Mouse (Mus musculus) forebrain, embryonic 13.5 days (tissue): ENCODE data around the gene Gm20388. TPM values are rescaled to one million over a fixed set of nuclear protein-coding genes. Genes with fewer than 3 reads are reported as not detected.

Source experiments
- ATAC-seq: fragments of 200-750 bp; cut with Nextera tagmentation; 2 replicates; pipeline ENCODE4 v1.8.0; 2017
- H3K27ac ChIP-seq: fragments of 300-500 bp; sonication (generic); 2 replicates; pipeline ENCODE4 v1.5.1; 2015; ENCODE audit warnings: inconsistent platforms, mild to moderate bottlenecking, moderate library complexity
- H3K27me3 ChIP-seq: fragments of 300-500 bp; sonication (generic); 2 replicates; pipeline ENCODE4 v1.6.1; 2015; ENCODE audit warnings: mild to moderate bottlenecking, inconsistent platforms
- H3K36me3 ChIP-seq: fragments of 300-500 bp; sonication (generic); 2 replicates; pipeline ENCODE4 v1.6.1; 2015; ENCODE audit warnings: mild to moderate bottlenecking, inconsistent platforms; ENCODE audit not compliant: poor library complexity, severe bottlenecking
- H3K4me1 ChIP-seq: fragments of 300-500 bp; sonication (generic); 2 replicates; pipeline ENCODE4 v1.6.1; 2015; ENCODE audit warnings: inconsistent platforms
- H3K4me2 ChIP-seq: fragments of 300-500 bp; sonication (generic); 2 replicates; pipeline ENCODE4 v1.6.1; 2015; ENCODE audit warnings: inconsistent platforms, mild to moderate bottlenecking, moderate library complexity
- H3K4me3 ChIP-seq: fragments of 300-500 bp; sonication (generic); 2 replicates; pipeline ENCODE4 v1.5.1; 2015; ENCODE audit warnings: mild to moderate bottlenecking, inconsistent platforms
- H3K9ac ChIP-seq: fragments of 300-500 bp; sonication (generic); 2 replicates; pipeline ENCODE4 v1.6.1; 2015; ENCODE audit warnings: mild to moderate bottlenecking, inconsistent platforms
- H3K9me3 ChIP-seq: fragments of 300-500 bp; sonication (generic); replicated peaks from 2 replicates; pipeline ENCODE4 v1.6.1; 2016; ENCODE audit warnings: inconsistent platforms
- WGBS: fragments of 180-500 bp; shearing (Covaris S2); methylation state at CpG from one replicate; pipeline ENCODE4 v1.1.7; 2015; 5-methylcytosine and 5-hydroxymethylcytosine counted together
- polyA plus RNA-seq: library from polyadenylated mRNA; unstranded; fragments of >200 nt; fragmentation: Nextera tagmentation; extraction: Ambion mirVana; gene quantifications from 2 replicates; pipeline ENCODE4 v1.2.1, GENCODE M21; 2015

Gm20388 gene
- polyA plus RNA-seq, 1 experiment from 2014 or later = 5.6 TPM

DNA sequence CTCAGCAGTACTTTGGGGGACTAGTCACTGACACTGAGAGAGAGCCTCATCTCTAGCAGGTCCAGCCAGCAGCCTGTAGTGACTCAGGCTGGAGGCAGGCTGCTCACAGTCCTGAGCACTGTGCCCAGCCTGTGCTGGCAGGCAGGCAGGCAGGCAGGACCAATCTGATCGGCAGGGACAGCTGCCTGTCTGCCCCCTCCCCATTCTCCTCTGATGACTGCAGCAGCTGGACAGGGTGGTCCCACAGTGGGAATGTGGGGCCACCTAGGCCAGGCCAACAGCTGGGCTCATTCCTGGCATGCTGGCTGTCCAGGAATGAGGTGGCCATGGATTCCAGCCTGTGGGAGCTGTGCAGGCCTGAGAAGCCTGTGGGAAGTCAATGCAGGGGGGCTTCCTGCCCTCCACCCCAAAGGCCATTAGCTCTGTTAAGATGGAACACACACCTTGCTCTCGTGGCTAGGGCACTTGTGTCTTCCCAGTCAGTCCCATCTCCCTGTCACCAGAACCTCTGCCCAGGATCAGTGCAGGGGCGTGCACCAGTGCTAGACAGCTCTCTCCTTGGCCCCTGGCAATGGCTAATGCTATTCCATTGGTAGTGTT, 2940.1 kb downstream of the Gm20388 start:
- no peaks in the 10 kb centered on the region for H3K9me3 ChIP-seq
- H3K9ac ChIP-seq = no peak overlapping the region
- no peaks in the 10 kb centered on the region for H3K36me3 ChIP-seq
- H3K4me3 ChIP-seq = no peak overlapping the region
- H3K4me1 ChIP-seq = peaks cover 13% of the 10 kb centered on the region
- WGBS = 76% methylated on average over 3 of the region's 3 CpGs
- no peak overlapping the region for H3K4me2 ChIP-seq
- ATAC-seq = no peak
- H3K27ac ChIP-seq = no peak overlapping the region
- no peaks in the 10 kb centered on the region for H3K27me3 ChIP-seq

DNA sequence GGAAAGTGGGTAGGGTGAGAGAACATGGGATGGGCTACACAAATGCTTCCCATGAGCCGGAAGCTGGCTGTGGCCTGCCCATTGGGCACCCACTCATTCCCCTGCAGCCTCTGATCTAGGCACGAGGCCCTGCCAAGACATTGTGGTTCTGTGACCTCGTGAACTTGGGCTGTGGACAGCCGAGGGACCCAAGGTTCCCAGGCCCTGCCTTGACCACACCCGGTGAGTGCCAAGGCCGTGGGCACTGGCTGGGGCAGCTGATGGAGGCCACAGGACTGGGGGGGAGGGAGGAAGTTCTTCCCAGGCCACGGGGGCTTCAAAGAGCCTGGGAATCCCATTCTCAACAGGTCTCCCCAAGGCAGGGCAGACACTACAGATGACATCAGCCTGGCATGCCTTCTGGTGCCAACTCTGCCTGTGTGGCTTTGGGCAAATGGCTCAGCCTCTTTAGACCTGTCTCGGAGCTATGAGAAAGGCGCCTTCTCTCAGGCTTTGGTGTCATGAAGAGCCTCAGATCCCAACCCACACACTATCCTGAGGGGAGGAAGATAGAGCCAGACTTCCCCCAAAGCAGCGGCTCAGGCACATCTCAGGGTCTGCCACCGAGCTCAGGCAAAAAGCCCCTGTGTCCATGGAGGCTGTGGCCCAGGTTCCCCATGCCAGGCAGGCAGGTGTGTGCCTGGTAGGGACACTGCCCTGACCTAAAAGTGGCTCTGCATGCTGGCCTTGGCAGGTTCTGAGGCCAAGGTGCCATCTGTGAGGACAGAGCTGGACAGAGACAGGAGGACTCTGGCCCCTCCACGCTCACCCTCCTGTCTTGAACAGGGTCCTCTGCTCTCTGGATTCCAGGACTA, 2941.3 kb downstream of the Gm20388 start:
- H3K9me3 ChIP-seq = no peaks in the 10 kb centered on the region
- no peak overlapping the region for H3K4me2 ChIP-seq
- no peak overlapping the region for H3K9ac ChIP-seq
- H3K27me3 ChIP-seq = peaks cover 1% of the 10 kb centered on the region; the same call in 1 of the 2 replicates
- H3K36me3 ChIP-seq = no peaks in the 10 kb centered on the region
- H3K4me1 ChIP-seq = peaks cover 13% of the 10 kb centered on the region
- ATAC-seq = no peak
- no peak overlapping the region for H3K4me3 ChIP-seq
- no peak overlapping the region for H3K27ac ChIP-seq
- WGBS = 81% methylated on average over 12 of the region's 12 CpGs

DNA sequence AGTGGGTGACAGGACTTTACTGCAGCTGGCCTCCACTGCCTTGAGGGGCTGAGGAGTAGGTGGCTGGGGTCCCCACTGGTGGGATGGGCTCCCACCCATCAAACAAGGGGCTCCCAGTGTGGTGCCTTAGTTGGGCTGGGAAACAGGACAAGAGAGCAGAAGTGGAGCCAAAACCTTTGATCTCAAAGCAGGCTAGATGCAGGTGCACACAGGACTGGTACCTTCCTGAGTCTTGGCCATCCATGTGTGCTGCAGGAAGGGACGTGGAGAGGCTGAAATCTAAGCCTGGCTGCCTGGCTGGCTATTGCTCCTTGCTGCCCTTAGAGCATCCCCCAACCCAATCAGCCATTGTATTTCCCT, 2941.9 kb downstream of the Gm20388 start:
- Histone ChIP-seq H3K4me2 (no peak overlapping the region), H3K4me1 (peaks cover 13% of the 10 kb centered on the region), H3K9ac (no peak overlapping the region), H3K4me3 (no peak overlapping the region), H3K27ac (no peak overlapping the region), H3K27me3 (peaks cover 4% of the 10 kb centered on the region; the same call in 1 of the 2 replicates), H3K36me3 (no peaks in the 10 kb centered on the region), H3K9me3 (no peaks in the 10 kb centered on the region)
- WGBS = 80% methylated on average over 1 of the region's 1 CpGs
- no peak for ATAC-seq

DNA sequence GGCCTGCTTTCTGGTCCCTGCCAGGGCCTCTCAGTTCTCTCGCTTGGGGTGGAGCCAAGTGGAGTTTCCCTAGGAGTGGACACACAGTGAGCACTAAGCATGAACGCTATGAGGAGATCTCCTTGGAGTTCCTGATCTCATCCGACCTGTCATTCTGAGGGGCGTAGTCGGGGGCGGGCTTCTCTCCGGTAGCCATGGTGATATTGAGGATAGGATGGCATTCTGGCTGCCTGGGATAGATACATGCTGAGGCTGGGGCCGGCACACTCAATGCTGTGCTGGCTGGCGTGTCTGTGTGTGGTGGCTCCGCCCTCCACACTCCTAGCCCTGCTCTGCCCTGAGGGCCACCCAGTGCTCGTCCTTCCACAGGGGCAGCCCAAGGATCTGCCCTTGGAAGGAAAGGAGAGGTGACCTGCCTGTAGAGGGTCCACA, 2942.7 kb downstream of the Gm20388 start:
- no peak overlapping the region for H3K4me3 ChIP-seq
- no peaks in the 10 kb centered on the region for H3K36me3 ChIP-seq
- 14% methylated on average over 11 of the region's 11 CpGs for WGBS
- no peak overlapping the region for H3K9ac ChIP-seq
- H3K27ac ChIP-seq = no peak overlapping the region
- H3K9me3 ChIP-seq = no peaks in the 10 kb centered on the region
- 0 out of 2 replicates have a peak overlapping the region, but pooled peaks have one; percentile 4 for H3K4me2 ChIP-seq
- H3K4me1 ChIP-seq = peaks cover 11% of the 10 kb centered on the region
- ATAC-seq = peak; percentile 67; the same call in 1 of the 2 replicates
- peaks cover 4% of the 10 kb centered on the region; the same call in 1 of the 2 replicates for H3K27me3 ChIP-seq

DNA sequence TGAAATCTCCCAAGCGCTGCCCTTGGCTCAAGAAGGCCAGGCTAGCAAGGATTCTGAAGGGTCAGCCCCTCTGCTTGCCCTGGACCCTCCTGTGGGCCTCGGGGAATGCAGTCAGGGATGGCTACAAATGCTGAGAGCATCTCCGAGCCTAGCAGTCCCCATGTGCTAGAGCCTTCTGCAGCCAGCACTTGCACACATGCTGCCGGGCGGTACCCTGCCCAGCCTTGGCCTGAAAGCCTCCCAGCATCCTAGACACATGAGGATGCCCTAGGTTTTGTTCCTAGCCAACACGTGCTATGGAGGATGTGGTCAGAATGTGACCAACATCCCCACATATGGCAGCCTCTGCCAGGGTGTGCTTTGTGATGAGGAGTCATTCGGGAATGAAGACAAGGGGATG, 2943.7 kb downstream of the Gm20388 start:
- 84% methylated on average over 7 of the region's 7 CpGs for WGBS
- no peaks in the 10 kb centered on the region for H3K9me3 ChIP-seq
- H3K4me2 ChIP-seq = no peak overlapping the region
- no peak for ATAC-seq
- H3K4me1 ChIP-seq = peaks cover 10% of the 10 kb centered on the region
- H3K27ac ChIP-seq = no peak overlapping the region
- H3K36me3 ChIP-seq = no peaks in the 10 kb centered on the region
- no peak overlapping the region for H3K9ac ChIP-seq
- peaks cover 4% of the 10 kb centered on the region; the same call in 1 of the 2 replicates for H3K27me3 ChIP-seq
- no peak overlapping the region for H3K4me3 ChIP-seq

DNA sequence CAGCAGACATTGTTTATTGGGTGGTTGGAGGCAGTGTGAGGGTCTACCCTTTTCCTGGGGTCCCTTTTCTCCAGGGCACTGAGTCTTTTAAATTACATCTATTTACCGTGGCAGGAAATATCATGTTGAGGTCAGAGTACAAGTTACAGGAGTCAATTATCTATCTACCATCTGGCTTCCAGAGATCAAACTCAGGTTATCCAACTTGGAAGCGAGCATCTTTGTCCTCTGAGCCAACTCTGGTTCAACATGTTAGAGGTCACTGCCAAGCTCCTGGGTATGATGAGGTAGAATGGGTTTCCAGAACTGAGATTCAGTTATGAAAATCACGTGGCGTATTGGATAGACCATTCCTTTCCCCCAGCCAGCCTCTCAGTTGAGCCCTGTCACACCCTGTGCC, 2944.5 kb downstream of the Gm20388 start:
- Histone ChIP-seq H3K4me1 (peaks cover 10% of the 10 kb centered on the region), H3K4me3 (no peak overlapping the region), H3K36me3 (no peaks in the 10 kb centered on the region), H3K4me2 (no peak overlapping the region), H3K27ac (no peak overlapping the region), H3K9ac (no peak overlapping the region), H3K9me3 (no peaks in the 10 kb centered on the region), H3K27me3 (peaks cover 4% of the 10 kb centered on the region; the same call in 1 of the 2 replicates)
- no peak for ATAC-seq
- WGBS = 84% methylated on average over 4 of the region's 4 CpGs

DNA sequence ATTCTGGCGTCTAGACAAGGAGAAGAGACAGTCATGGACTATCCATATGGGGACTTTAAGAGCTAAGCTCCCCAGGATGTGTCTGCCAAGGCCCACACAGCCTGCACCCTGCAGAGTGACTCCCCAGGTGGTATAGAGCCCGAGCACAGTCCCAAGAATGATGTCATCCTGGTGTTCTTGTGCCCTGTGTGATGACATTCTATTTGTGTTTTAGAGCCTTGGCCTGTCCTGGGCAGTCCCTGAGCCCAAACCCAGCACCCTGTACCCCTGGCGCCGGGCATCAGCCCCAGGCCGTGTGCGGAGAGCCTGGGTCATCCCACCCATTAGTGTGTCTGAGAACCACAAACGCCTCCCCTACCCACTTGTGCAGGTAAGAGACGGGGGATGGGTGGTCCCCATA, 2945.6 kb downstream of the Gm20388 start:
- Histone ChIP-seq H3K27ac (no peak overlapping the region), H3K36me3 (no peaks in the 10 kb centered on the region), H3K4me3 (no peak overlapping the region), H3K9ac (no peak overlapping the region), H3K4me1 (peaks cover 10% of the 10 kb centered on the region), H3K9me3 (no peaks in the 10 kb centered on the region), H3K4me2 (no peak overlapping the region), H3K27me3 (peaks cover 4% of the 10 kb centered on the region; the same call in 1 of the 2 replicates)
- WGBS = 77% methylated on average over 8 of the region's 8 CpGs
- ATAC-seq = no peak

DNA sequence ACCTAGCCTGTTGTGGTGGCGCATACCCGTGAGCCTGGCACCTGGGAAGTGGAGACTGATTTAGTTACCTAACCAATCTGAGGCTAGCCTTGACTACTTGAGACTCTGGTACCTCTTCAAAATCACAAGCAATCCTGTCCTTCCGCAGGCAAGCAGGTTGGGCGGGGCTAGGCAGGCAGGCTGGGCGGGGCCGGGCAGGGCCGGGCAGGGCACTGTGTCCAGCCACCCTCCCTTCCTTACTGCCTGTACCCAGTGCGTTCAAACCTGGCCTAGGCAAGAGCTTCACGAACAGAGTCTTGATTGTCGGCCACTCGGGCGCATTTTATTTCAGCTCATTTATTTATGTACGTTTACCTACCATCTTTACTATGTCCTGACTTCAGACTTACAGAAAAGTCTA, 2949.2 kb downstream of the Gm20388 start:
- Histone ChIP-seq H3K27me3 (peaks cover 4% of the 10 kb centered on the region; the same call in 1 of the 2 replicates), H3K9me3 (no peaks in the 10 kb centered on the region; the same call in 1 of the 2 replicates), H3K4me1 (no peaks in the 10 kb centered on the region), H3K36me3 (no peaks in the 10 kb centered on the region), H3K4me2 (no peak overlapping the region), H3K4me3 (no peak overlapping the region), H3K27ac (no peak overlapping the region), H3K9ac (no peak overlapping the region)
- ATAC-seq = no peak
- WGBS = 60% methylated on average over 13 of the region's 13 CpGs

DNA sequence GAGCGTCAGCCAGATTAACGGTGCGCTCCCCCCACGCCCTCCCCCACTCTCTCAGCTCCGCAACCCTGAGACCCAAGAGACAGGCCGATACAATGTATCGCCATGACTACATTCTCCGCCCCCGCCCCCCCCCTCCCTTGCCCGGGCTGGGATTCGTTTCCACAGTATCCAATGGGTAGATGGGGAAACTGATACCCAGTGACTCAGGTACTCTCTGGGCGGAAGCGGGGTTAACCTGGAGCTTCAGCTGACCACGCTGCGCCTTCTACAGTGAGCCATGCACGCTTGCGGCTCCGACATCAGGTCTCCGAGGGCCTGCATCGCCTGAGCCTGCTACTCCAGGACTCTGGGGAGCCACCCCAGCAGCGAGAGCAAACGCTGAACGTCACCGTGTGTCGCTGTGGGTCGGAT, 2954.1 kb downstream of the Gm20388 start:
- Histone ChIP-seq H3K27ac (no peak overlapping the region), H3K36me3 (no peaks in the 10 kb centered on the region), H3K9me3 (peaks cover 10% of the 10 kb centered on the region), H3K4me1 (no peaks in the 10 kb centered on the region), H3K4me3 (peak overlapping the region; percentile 23), H3K27me3 (peaks cover 8% of the 10 kb centered on the region; the same call in 1 of the 2 replicates), H3K9ac (no peak overlapping the region), H3K4me2 (peak overlapping the region; percentile 47)
- ATAC-seq = 0 out of 2 replicates have a peak, but pooled peaks have one; percentile 36
- WGBS = 59% methylated on average over 26 of the region's 26 CpGs

DNA sequence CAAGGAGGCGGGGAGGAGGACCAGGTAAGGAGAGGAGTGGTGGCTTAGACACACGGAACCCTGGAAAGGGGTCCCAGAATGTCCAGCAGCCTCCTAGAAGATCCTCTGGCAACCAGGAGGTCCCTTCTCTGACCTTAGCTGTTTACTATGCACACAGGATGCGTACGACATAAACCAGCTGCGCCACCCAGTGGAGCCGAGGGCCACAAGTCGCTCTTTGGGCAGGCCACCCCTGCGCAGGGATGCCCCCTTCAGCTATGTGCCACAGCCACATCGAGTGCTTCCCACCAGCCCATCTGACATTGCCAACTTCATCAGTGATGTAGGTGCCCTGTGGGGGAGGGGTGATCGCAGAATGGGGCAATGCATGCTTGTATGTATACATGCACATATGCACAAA, 2954.8 kb downstream of the Gm20388 start:
- Histone ChIP-seq H3K27ac (no peak overlapping the region), H3K4me2 (peak overlapping the region; percentile 47), H3K9me3 (peaks cover 10% of the 10 kb centered on the region), H3K9ac (no peak overlapping the region), H3K4me3 (peak overlapping the region; percentile 23), H3K27me3 (peaks cover 14% of the 10 kb centered on the region), H3K4me1 (no peaks in the 10 kb centered on the region), H3K36me3 (no peaks in the 10 kb centered on the region)
- WGBS = 61% methylated on average over 10 of the region's 10 CpGs
- no peak for ATAC-seq

DNA sequence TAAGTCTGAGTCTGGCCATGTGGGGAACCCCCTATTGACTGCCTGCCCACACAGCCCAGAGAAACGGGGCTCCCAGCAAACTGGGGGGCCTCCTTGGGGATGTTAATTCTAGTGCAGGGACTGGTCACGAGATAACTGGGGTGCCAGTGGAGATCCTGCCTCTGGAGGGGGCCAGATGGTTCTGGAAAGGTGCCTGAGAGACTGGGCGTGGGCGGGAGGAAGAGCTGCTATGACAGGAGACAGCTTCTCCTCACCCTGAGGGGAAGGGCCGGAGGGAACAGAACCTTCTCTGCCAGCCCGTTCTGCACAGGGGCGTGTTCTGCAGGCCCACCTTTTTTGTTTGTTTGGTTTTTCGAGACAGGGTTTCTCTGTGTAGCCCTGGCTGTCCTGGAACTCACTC, 2955.6 kb downstream of the Gm20388 start:
- WGBS = 86% methylated on average over 8 of the region's 8 CpGs
- Histone ChIP-seq H3K4me1 (no peaks in the 10 kb centered on the region), H3K9me3 (peaks cover 10% of the 10 kb centered on the region), H3K4me3 (no peak overlapping the region), H3K36me3 (no peaks in the 10 kb centered on the region), H3K9ac (no peak overlapping the region), H3K27ac (no peak overlapping the region), H3K27me3 (peaks cover 17% of the 10 kb centered on the region), H3K4me2 (no peak overlapping the region)
- no peak for ATAC-seq

DNA sequence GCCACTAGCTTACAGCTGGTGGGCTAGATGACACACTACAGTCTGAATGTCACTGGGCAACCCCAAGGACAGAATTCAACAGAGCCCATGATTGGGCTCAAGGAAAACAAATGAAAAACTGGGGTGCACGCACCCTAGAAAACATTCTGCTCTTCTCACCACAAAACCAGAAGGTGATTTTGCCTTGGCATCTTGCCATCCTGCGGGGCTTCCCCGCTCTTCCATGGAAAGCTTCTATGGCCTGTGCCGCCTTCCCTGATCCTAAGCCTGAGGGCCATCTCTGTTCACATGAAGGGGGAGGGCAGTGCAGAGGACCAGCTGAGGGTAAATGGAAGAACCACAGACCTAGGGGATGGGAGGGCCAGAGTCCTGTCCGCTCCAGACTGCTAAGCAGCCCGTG, 2957.3 kb downstream of the Gm20388 start:
- Histone ChIP-seq H3K9ac (no peak overlapping the region), H3K27me3 (peaks cover 21% of the 10 kb centered on the region), H3K9me3 (peaks cover 10% of the 10 kb centered on the region), H3K27ac (no peak overlapping the region), H3K36me3 (no peaks in the 10 kb centered on the region), H3K4me3 (no peak overlapping the region), H3K4me2 (no peak overlapping the region), H3K4me1 (no peaks in the 10 kb centered on the region)
- WGBS = 89% methylated on average over 6 of the region's 6 CpGs
- ATAC-seq = no peak
